Mouse (Mus musculus) kidney, postnatal 10 days (tissue): ENCODE data around the gene Wipi2.

Experiments used
- DNase-seq: peaks from one replicate; pipeline ENCODE4 v3.0.0; 2021; ENCODE audit warnings: mixed read lengths

Wipi2 gene

GRCm38 (mm10) chr5:142627398-142627797, at the start of gene Wipi2:
Gene Wipi2, plus strand, starts transcription at chr5:142627698.
- no peak for DNase-seq

DNA sequence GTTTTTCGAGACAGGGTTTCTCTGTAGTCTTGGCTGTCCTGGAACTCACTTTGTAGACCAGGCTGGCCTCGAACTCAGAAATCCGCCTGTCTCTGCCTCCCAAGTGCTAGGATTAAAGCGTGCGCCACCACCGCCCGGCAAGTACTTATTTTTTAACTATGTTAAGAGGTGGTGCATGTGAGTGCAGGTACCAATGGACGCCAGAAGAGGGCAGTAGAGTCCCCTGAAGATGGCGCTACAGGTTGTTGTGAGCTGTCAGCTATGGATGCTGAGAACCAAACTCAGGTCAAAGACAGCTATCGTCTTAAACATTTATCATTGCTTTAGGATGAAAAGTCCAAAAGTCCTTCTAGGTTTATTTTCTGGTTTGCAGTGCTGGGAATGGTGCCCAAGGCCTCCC, 49.3 kb upstream of the Wipi2 start:
- DNase-seq: no peak

DNA sequence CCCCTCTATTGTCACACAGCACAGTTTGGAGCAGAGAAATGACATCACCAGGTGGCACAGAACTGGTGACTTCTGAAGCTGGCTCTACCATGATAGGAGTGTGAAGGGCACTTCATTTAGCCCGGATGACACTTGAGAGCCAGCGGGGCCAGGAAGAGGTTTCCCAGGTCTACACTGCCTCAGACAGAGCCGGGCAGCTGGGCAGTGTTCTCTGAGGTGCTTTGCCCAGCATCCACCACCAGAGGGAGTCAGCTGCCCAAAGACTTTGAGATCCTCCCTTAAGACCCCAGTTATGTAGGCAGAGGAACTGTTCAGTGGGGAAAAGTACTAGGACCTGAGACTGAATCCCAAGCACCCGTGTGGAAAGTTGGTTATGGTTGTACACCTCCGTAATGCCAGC, 46.0 kb upstream of the Wipi2 start:
- peak; percentile 78 for DNase-seq

- no peak for DNase-seq
Observed at GRCm38 (mm10) chr5:142583616-142584126, 43.8 kb upstream of the Wipi2 start.

GRCm38 (mm10) chr5:142590953-142591616, 36.4 kb upstream of the Wipi2 start:
- no peak for DNase-seq

DNA sequence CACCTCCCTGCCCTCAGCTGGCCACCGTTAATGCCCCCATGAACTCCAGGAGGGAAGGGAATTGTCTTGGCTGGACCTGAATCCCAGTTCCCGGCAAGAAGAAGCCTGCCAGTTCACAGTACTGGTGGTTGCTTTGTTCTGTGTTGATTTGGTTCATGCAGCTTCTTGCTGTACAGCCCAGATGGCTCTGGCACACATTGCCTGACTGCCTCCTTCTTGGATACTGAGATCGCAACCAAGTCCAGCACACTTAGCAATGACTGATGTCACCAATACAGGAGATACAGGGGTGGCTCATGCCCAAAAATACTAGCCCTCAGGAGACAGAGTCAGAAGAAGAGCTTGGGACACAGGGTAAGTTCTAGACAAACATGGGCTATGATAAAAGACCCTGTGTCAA, 31.8 kb upstream of the Wipi2 start:
- DNase-seq: no peak

- DNase-seq: no peak
Observed at GRCm38 (mm10) chr5:142596723-142597122, 30.8 kb upstream of the Wipi2 start.

GRCm38 (mm10) chr5:142597648-142598390, 29.7 kb upstream of the Wipi2 start:
- DNase-seq: no peak

- no peak for DNase-seq
Observed at GRCm38 (mm10) chr5:142604379-142604778, 23.1 kb upstream of the Wipi2 start.

- DNase-seq: no peak
Observed at GRCm38 (mm10) chr5:142605288-142605687, 22.2 kb upstream of the Wipi2 start.

DNA sequence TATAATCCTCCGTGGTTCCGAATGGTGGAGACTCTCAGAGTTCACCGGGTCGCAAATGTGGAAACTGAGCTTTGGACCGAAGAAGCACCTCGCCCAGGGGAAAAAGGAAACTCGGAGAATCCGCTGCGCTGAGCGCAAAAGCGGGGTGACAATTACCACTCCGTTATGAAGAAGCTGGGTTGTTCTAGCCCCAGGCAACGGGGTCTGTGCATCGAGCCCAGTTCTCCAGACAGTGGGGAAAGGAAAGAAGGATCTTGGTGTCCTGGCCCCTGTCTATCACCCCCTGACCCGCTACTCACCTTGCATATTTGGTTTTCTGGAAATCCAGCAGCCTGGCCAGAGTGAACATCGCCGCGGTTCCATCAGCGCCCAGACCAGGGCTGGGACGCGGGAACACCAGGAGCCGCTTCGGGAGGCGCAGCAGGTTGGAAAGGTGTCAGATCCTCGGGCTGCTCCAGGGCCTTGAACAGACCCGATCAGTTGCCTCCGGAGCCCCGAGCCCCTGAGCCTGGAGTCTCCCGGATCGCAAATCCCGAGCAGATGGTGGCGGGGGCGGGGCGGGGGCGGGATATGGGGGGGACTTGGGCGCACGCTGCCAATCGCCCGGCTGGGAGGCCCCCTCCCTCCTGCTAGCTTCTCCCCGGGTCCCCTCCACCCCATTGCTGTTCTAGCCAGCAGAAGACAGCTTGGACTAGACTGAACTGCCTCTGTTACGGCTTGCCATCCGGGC, 19.1 kb upstream of the Wipi2 start, which contains the start of gene Mmd2:
Gene Mmd2 (minus strand): TSS at position 542 of the 730 bp plus-strand sequence.
- DNase-seq: peak; percentile 34

GRCm38 (mm10) chr5:142608989-142609325, 18.5 kb upstream of the Wipi2 start:
- DNase-seq: no peak

- no peak for DNase-seq
Observed at GRCm38 (mm10) chr5:142610362-142610761, 17.1 kb upstream of the Wipi2 start.

GRCm38 (mm10) chr5:142614513-142614912, 13.0 kb upstream of the Wipi2 start:
- no peak for DNase-seq

DNA sequence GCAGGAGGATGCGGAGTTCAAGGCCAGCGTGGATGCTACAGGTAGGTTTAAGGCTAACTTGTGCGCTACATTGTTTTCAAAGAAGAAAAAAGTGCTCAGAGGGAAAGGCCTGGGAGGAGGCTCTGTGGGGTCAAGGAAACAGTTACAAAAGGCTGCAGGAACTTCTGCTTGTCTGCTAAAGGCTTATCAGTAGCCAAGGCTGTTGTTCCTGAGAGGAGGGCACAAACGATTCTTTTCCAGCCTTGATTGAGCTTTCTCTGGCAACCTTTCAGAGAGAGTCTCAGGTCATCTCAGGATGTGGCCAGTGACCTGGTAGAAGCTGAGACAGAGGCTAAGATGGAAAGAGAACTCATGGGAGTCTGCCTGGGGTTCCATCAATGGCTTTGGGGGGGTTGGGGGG, 11.9 kb upstream of the Wipi2 start:
- no peak for DNase-seq

DNA sequence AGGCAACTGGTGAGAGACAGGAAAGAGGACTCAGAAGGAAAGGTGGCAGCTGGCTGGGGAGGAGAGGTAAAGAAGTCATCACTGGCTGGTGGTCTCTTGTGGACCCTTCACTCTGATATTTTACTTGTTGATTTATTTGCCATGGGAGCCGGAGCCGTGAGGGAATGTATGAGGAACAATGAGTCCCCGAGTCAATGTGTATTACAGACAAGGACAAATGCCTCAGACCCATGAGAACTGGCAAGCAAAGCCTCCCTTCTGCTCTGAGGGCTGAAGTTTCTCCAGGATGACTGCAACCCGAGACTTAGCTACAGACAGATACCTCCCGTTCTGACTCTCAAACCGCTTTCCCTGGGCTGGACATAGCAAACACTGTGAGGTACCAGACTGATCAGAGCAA, 11.2 kb upstream of the Wipi2 start:
- no peak for DNase-seq

DNA sequence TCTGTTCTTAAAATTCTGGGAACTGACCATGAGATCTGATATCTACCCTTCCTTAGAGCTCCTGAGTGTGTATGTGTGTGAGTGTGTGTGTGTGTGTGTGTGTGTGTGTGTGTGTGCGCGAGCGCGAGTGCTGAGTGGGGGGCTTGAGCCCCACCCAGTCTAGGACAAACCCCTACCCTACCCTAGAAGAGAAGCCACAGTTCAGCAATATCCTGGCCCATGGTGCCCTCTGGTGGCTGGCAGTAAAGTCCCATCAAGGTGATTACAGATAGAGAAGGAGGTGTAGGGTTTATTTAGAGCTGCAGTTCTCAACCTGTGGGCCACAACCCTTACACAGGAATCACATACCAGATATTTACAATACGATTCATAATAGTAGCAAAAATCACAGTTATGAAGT, 7.6 kb upstream of the Wipi2 start:
- DNase-seq: peak; percentile 72

GRCm38 (mm10) chr5:142621421-142621820, 6.1 kb upstream of the Wipi2 start:
- DNase-seq: no peak

- no peak for DNase-seq
Observed at GRCm38 (mm10) chr5:142622134-142622533, 5.4 kb upstream of the Wipi2 start.

DNA sequence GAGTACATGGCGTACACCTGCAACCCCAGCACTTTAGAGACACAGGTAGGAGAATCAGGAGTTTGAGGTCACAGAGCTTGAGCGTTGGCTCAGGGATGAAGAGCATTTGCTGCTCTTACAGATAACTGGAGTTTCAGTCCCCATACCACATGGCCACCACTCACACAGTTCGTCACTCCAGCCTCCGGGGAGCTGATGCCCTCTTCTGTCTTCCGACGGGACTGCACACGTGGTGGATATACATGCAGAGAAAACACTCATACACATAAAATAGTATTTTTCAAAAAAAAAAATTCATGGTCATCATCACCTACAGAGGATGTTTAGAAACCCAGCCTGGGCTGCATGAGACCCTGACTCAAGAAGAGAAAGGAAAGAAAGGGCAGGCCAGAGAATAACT, 4.4 kb upstream of the Wipi2 start:
- no peak for DNase-seq

- DNase-seq: peak; percentile 98
Observed at GRCm38 (mm10) chr5:142628726-142629662, 1.5 kb downstream of the Wipi2 start.

- DNase-seq: no peak
Observed at GRCm38 (mm10) chr5:142629663-142630025, 2.1 kb downstream of the Wipi2 start.

- DNase-seq: no peak
Observed at GRCm38 (mm10) chr5:142630224-142630623, 2.7 kb downstream of the Wipi2 start.
